Mouse (Mus musculus): ENCODE measurements at regions not wholly inside any gene's neighbourhood (a gene's known extent, or its start where the extent isn't known, plus 50 kb on each side); places are given as distances from the start of the nearest gene placed in this dataset.

GRCm38 (mm10) chr3:103490966-103491365 lies 84.1 kb upstream of the Syt6 start:
- 83% methylated on average over 4 of the region's 4 CpGs for WGBS

GRCm38 (mm10) chr3:103492211-103492610 lies 82.8 kb upstream of the Syt6 start:
- ATAC-seq (ENCODE audit: low read depth): no peak
- no peaks in the 10 kb centered on the region for H3K36me3 ChIP-seq (ENCODE audit: control insufficient read depth, insufficient read depth, low read length)
- no peak overlapping the region for H3K4me2 ChIP-seq (ENCODE audit: low read depth, low read length)
- no peaks in the 10 kb centered on the region for H3K9me3 ChIP-seq (ENCODE audit: control insufficient read depth, low read length)
- no peak overlapping the region for H3K9ac ChIP-seq (ENCODE audit: low read depth, low read length)
- no peaks in the 10 kb centered on the region for H3K27me3 ChIP-seq (replicated peaks; ENCODE audit: control insufficient read depth, insufficient read depth, low read length)
- no peak overlapping the region for H3K4me3 ChIP-seq (ENCODE audit: low read depth, low read length)
- DNase-seq (ENCODE audit: low spot score): no peak
- WGBS: 80% methylated on average over 3 of the region's 3 CpGs
- H3K4me1 ChIP-seq (ENCODE audit: control insufficient read depth, insufficient read depth, low read length): no peaks in the 10 kb centered on the region
- no peak overlapping the region for H3K27ac ChIP-seq (replicated peaks; ENCODE audit: low read depth, low read length)

More at GRCm38 (mm10) chr3:103490966-103491365, 84.1 kb upstream of the Syt6 start:
- H3K27ac ChIP-seq (replicated peaks; ENCODE audit: low read depth, low read length): no peak overlapping the region
- H3K27me3 ChIP-seq (replicated peaks; ENCODE audit: control insufficient read depth, insufficient read depth, low read length): no peaks in the 10 kb centered on the region
- H3K4me3 ChIP-seq (ENCODE audit: low read depth, low read length): no peak overlapping the region
- no peak overlapping the region for H3K9ac ChIP-seq (ENCODE audit: low read depth, low read length)
- DNase-seq (ENCODE audit: low spot score): no peak
- H3K4me1 ChIP-seq (ENCODE audit: control insufficient read depth, insufficient read depth, low read length): no peaks in the 10 kb centered on the region
- no peaks in the 10 kb centered on the region for H3K9me3 ChIP-seq (ENCODE audit: control insufficient read depth, low read length)
- H3K36me3 ChIP-seq (ENCODE audit: control insufficient read depth, insufficient read depth, low read length): no peaks in the 10 kb centered on the region
- no peak overlapping the region for H3K4me2 ChIP-seq (ENCODE audit: low read depth, low read length)
- ATAC-seq (ENCODE audit: low read depth): no peak

GRCm38 (mm10) chr3:103493623-103494022 lies 81.4 kb upstream of the Syt6 start:
- Histone ChIP-seq H3K27ac (replicated peaks; ENCODE audit: low read depth, low read length) (no peak overlapping the region), H3K27me3 (replicated peaks; ENCODE audit: control insufficient read depth, insufficient read depth, low read length) (no peaks in the 10 kb centered on the region)

DNA sequence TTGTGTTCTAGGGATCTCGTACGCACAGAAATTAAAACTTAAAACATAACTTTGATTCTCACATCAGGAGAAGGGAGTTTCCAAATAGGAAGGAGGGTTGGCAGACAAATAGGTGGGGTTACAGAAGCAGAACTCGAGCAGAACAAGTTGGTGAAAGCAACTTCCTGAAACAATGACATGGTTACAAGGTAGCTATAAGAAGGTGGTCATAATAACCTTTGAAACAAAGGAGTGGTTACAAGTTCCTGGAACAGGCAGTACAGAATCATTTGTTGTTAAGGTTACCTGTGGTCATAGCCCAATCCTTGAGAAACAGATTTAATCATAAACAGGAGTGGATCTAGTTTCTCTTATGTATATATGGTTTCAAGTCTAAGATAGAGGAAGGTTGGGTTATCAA lies 81.0 kb upstream of the Syt6 start:
- no peak for DNase-seq (ENCODE audit: low spot score)
- Histone ChIP-seq H3K4me2 (ENCODE audit: low read depth, low read length) (no peak overlapping the region), H3K9me3 (ENCODE audit: control insufficient read depth, low read length) (no peaks in the 10 kb centered on the region), H3K4me3 (ENCODE audit: low read depth, low read length) (no peak overlapping the region), H3K27ac (replicated peaks; ENCODE audit: low read depth, low read length) (no peak overlapping the region), H3K36me3 (ENCODE audit: control insufficient read depth, insufficient read depth, low read length) (no peaks in the 10 kb centered on the region), H3K4me1 (ENCODE audit: control insufficient read depth, insufficient read depth, low read length) (no peaks in the 10 kb centered on the region), H3K9ac (ENCODE audit: low read depth, low read length) (no peak overlapping the region), H3K27me3 (replicated peaks; ENCODE audit: control insufficient read depth, insufficient read depth, low read length) (no peaks in the 10 kb centered on the region)
- 81% methylated on average over 3 of the region's 3 CpGs for WGBS
- no peak for ATAC-seq (ENCODE audit: low read depth)

More at GRCm38 (mm10) chr3:103493623-103494022, 81.4 kb upstream of the Syt6 start:
- Histone ChIP-seq H3K4me2 (ENCODE audit: low read depth, low read length) (no peak overlapping the region), H3K4me3 (ENCODE audit: low read depth, low read length) (no peak overlapping the region), H3K36me3 (ENCODE audit: control insufficient read depth, insufficient read depth, low read length) (no peaks in the 10 kb centered on the region), H3K4me1 (ENCODE audit: control insufficient read depth, insufficient read depth, low read length) (no peaks in the 10 kb centered on the region), H3K9me3 (ENCODE audit: control insufficient read depth, low read length) (no peaks in the 10 kb centered on the region), H3K9ac (ENCODE audit: low read depth, low read length) (no peak overlapping the region)
- ATAC-seq (ENCODE audit: low read depth) (no peak), DNase-seq (ENCODE audit: low spot score) (no peak)
- 100% methylated on average over 1 of the region's 1 CpGs for WGBS

GRCm38 (mm10) chr3:103496083-103496482 lies 78.9 kb upstream of the Syt6 start:
- WGBS: 78% methylated on average over 6 of the region's 6 CpGs
- Histone ChIP-seq H3K4me3 (ENCODE audit: low read depth, low read length) (no peak overlapping the region), H3K4me1 (ENCODE audit: control insufficient read depth, insufficient read depth, low read length) (no peaks in the 10 kb centered on the region), H3K4me2 (ENCODE audit: low read depth, low read length) (no peak overlapping the region), H3K27me3 (replicated peaks; ENCODE audit: control insufficient read depth, insufficient read depth, low read length) (no peaks in the 10 kb centered on the region; the same call in 1 of the 2 replicates), H3K27ac (replicated peaks; ENCODE audit: low read depth, low read length) (no peak overlapping the region), H3K9ac (ENCODE audit: low read depth, low read length) (no peak overlapping the region), H3K9me3 (ENCODE audit: control insufficient read depth, low read length) (no peaks in the 10 kb centered on the region), H3K36me3 (ENCODE audit: control insufficient read depth, insufficient read depth, low read length) (no peaks in the 10 kb centered on the region)
- no peak for DNase-seq (ENCODE audit: low spot score)
- ATAC-seq (ENCODE audit: low read depth): no peak

- H3K4me3 ChIP-seq (ENCODE audit: low read depth, low read length): no peak overlapping the region
- 55% methylated on average over 3 of the region's 3 CpGs for WGBS
- no peak for ATAC-seq (ENCODE audit: low read depth)
- H3K36me3 ChIP-seq (ENCODE audit: control insufficient read depth, insufficient read depth, low read length): no peaks in the 10 kb centered on the region
- no peak for DNase-seq (ENCODE audit: low spot score)
- no peaks in the 10 kb centered on the region for H3K9me3 ChIP-seq (ENCODE audit: control insufficient read depth, low read length)
- H3K4me1 ChIP-seq (ENCODE audit: control insufficient read depth, insufficient read depth, low read length): no peaks in the 10 kb centered on the region
- no peaks in the 10 kb centered on the region; the same call in 1 of the 2 replicates for H3K27me3 ChIP-seq (replicated peaks; ENCODE audit: control insufficient read depth, insufficient read depth, low read length)
- H3K4me2 ChIP-seq (ENCODE audit: low read depth, low read length): no peak overlapping the region
- no peak overlapping the region for H3K27ac ChIP-seq (replicated peaks; ENCODE audit: low read depth, low read length)
- no peak overlapping the region for H3K9ac ChIP-seq (ENCODE audit: low read depth, low read length)
These were observed 78.3 kb upstream of the Syt6 start for GRCm38 (mm10) chr3:103496683-103497082.

DNA sequence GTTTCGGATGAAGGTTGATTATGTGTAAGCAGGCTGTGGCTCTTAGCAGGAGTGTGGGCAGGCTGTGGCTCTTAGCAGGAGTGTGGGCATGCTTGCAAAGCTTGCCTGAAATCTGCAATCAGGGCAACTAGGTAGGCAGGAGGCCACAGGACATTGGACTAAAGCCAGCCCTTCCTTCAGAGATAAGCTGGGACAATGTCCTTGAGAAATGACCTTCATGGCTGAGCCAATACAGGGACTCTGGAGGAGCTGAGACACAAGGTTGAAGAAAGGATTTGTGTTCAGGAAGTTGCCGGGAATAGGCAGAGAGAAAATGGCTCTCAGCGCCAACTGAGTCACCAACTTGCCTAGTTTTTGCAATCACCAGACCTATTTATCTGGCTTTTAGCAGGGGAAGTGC lies 77.3 kb upstream of the Syt6 start:
- no peak for DNase-seq (ENCODE audit: low spot score)
- 87% methylated on average over 3 of the region's 3 CpGs for WGBS
- no peak overlapping the region for H3K4me3 ChIP-seq (ENCODE audit: low read depth, low read length)
- H3K9me3 ChIP-seq (ENCODE audit: control insufficient read depth, low read length): no peaks in the 10 kb centered on the region
- no peak overlapping the region for H3K9ac ChIP-seq (ENCODE audit: low read depth, low read length)
- H3K36me3 ChIP-seq (ENCODE audit: control insufficient read depth, insufficient read depth, low read length): no peaks in the 10 kb centered on the region
- H3K4me2 ChIP-seq (ENCODE audit: low read depth, low read length): no peak overlapping the region
- H3K4me1 ChIP-seq (ENCODE audit: control insufficient read depth, insufficient read depth, low read length): no peaks in the 10 kb centered on the region
- H3K27ac ChIP-seq (replicated peaks; ENCODE audit: low read depth, low read length): no peak overlapping the region
- no peak for ATAC-seq (ENCODE audit: low read depth)
- H3K27me3 ChIP-seq (replicated peaks; ENCODE audit: control insufficient read depth, insufficient read depth, low read length): no peaks in the 10 kb centered on the region; the same call in 1 of the 2 replicates

GRCm38 (mm10) chr3:103498458-103498857 lies 76.6 kb upstream of the Syt6 start:
- no peak for ATAC-seq (ENCODE audit: low read depth)
- no peaks in the 10 kb centered on the region for H3K4me1 ChIP-seq (ENCODE audit: control insufficient read depth, insufficient read depth, low read length)
- H3K27ac ChIP-seq (replicated peaks; ENCODE audit: low read depth, low read length): no peak overlapping the region
- H3K9me3 ChIP-seq (ENCODE audit: control insufficient read depth, low read length): no peaks in the 10 kb centered on the region
- H3K4me3 ChIP-seq (ENCODE audit: low read depth, low read length): no peak overlapping the region
- H3K36me3 ChIP-seq (ENCODE audit: control insufficient read depth, insufficient read depth, low read length): no peaks in the 10 kb centered on the region
- DNase-seq (ENCODE audit: low spot score): no peak
- no peaks in the 10 kb centered on the region; the same call in 1 of the 2 replicates for H3K27me3 ChIP-seq (replicated peaks; ENCODE audit: control insufficient read depth, insufficient read depth, low read length)
- WGBS: 89% methylated on average over 4 of the region's 4 CpGs
- H3K9ac ChIP-seq (ENCODE audit: low read depth, low read length): no peak overlapping the region
- H3K4me2 ChIP-seq (ENCODE audit: low read depth, low read length): no peak overlapping the region

DNA sequence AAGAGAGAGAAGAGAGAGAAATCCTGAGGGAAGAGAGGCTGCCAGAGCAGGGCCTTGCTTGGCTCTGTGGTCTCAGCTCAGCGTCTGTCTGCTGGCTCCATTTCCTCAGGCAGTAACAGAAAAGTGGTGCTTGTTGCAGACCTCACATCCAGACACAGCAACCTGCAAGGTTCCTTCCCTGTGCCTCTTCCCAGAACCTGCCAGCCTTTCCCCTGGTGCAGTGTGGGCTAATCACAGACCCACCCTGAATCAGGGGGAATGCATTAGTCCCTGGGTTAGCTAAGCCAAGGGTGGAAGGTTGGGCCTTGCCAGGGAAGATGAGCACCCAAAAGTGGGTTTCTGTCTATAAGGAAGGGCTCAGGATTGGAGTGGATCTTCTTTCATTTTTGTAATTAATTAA lies 75.2 kb upstream of the Syt6 start:
- DNase-seq (ENCODE audit: low spot score) (no peak), ATAC-seq (ENCODE audit: low read depth) (no peak)
- no peaks in the 10 kb centered on the region for H3K9me3 ChIP-seq (ENCODE audit: control insufficient read depth, low read length)
- no peak overlapping the region for H3K4me2 ChIP-seq (ENCODE audit: low read depth, low read length)
- no peaks in the 10 kb centered on the region; the same call in 1 of the 2 replicates for H3K27me3 ChIP-seq (replicated peaks; ENCODE audit: control insufficient read depth, insufficient read depth, low read length)
- H3K9ac ChIP-seq (ENCODE audit: low read depth, low read length): no peak overlapping the region
- H3K27ac ChIP-seq (replicated peaks; ENCODE audit: low read depth, low read length): no peak overlapping the region
- H3K36me3 ChIP-seq (ENCODE audit: control insufficient read depth, insufficient read depth, low read length): no peaks in the 10 kb centered on the region
- no peaks in the 10 kb centered on the region for H3K4me1 ChIP-seq (ENCODE audit: control insufficient read depth, insufficient read depth, low read length)
- H3K4me3 ChIP-seq (ENCODE audit: low read depth, low read length): no peak overlapping the region
- WGBS: 33% methylated on average over 1 of the region's 1 CpGs
